Mouse (Mus musculus): ENCODE measurements around the gene Slc26a9.

Gene Slc26a9

DNA sequence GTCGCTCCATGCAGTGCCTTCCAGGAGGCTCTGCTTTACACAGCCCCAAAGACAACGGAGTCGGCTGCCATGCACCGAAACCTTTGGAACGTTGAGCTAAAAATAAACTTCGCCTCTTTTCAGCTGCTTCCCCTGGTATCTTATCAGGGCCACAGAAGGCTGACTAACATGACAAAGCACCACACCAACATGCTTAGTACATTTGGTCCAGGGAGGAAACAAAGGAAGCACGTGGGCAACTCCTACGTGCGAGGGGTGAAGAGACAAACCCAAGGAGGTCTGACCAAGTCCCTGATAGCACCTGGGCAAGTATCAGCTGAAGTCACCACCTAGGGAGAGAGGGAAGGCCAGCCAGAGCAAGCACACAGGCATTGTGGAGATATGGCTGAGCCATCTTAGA is 7.3 kb upstream of the Slc26a9 start:
- DNase-seq (ENCODE audit: low read depth, low spot score): no peak

DNA sequence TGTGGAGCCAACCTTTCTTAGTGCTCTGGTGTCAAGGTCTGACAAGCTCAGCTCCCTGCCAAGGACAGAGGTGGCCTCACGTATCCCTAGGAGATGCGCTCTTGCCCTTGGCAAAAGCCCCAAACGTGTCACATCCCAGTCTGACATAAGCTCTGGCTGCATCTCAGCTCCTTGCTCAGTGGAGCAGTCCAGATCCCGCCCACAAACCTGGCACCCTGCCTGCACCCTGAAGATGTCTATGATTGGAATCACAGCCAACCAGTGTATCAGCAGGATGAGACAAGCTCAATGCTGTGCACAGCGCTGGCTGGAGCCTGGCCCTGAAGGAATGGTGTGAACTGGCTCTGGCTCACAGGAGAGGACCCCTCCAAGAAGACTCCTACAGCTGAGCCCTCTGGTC is 6.6 kb upstream of the Slc26a9 start:
- no peak for DNase-seq (ENCODE audit: low read depth, low spot score)

DNA sequence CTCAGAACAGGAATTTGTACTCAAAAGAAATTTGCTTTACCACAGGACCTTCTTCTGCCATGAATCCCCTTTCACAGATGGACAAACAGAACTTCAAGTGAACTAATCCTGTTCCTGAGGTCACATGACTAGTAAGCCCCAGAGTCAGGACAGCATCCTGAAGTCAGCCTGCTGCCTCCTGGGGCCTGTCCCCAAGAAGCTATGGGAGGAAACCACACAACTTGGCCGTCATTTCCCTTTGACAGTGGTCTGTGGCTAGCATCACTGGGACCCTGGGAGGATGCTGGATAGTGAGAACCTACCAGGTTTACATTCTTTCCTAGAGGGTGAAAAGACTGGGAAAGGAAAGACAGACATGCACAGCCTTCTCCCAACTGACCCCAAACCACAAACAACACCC is 5.1 kb upstream of the Slc26a9 start:
- DNase-seq (ENCODE audit: low read depth, low spot score): no peak

DNA sequence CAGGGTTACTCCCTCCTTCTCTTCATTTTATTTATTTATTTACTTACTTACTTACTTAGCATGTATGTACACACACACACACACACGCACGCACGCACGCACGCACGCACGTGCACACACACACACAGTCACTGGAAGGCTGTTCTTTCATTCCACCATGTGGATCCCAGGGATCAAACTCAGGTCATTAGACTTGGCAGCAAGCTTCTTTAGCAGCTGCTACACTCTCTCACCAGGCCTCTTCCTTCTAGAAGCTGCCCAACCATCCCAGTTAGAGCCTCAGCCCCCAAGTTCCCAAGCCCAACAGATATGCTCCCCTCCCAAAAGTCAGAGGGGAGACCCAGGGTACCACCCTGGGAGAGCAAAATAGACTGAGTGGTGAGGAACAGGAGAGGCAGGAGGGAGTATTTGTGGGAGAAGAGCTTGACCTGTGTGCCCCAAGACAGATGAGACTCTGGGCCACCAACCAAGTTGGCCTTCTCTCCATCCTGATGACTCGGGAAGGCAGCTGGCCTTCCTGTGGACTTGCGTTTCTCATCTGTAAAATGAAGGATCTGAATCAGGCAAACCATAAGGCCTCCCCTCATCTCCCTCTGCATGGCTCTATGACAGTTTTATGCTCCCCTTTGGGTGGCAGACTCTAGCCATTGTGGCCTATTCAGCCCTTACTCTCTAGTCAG is 4.2 kb upstream of the Slc26a9 start:
- no peak for DNase-seq (ENCODE audit: low read depth, low spot score)

DNA sequence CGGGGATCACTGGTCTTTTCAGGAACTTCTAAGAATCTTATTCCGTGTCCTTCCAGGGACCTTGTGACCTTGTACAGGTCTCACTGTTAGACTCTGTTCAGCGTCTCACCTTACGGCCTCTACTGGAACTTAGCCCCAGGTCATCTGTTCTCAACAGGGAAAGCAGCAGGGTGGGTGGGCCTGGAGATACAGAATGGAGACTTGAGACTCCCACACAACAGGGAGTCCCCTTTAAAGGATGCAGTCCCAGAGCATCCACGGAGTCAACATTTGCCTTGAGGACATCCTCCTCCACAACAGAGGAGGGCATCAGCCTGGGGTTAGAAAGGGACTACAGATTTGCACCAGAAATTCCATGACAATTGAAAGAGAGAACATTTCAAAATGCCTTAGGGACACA is 1.6 kb downstream of the Slc26a9 start:
- no peak for DNase-seq (ENCODE audit: low read depth, low spot score)

DNA sequence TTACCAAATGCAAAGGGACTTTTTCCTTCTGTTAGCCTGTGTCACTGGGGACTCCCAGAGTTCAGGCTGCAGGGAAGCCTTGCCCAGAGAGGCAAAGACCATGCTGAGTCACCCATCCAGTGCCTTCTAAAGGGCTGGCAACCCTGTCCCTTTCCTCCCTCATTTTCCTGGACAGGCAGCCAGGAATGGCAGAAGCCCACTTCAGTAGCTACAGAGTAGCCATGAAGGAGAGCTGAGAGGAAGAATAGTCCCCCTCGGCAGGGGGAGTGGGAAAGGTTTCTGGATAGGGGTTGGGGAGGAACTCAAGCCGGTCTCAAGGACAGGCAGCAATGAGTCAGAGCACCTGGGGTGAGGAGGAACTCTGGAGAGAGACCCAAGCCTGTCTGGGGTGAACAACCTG is 3.9 kb downstream of the Slc26a9 start:
- DNase-seq (ENCODE audit: low read depth, low spot score): no peak

- no peak for DNase-seq (ENCODE audit: low read depth, low spot score)
These were observed 4.8 kb downstream of the Slc26a9 start for GRCm38 (mm10) chr1:131748636-131749035.

GRCm38 (mm10) chr1:131749706-131750545 is 6.1 kb downstream of the Slc26a9 start:
- no peak for DNase-seq (ENCODE audit: low read depth, low spot score)

GRCm38 (mm10) chr1:131751181-131751890 is 7.5 kb downstream of the Slc26a9 start:
- no peak for DNase-seq (ENCODE audit: low read depth, low spot score)

DNA sequence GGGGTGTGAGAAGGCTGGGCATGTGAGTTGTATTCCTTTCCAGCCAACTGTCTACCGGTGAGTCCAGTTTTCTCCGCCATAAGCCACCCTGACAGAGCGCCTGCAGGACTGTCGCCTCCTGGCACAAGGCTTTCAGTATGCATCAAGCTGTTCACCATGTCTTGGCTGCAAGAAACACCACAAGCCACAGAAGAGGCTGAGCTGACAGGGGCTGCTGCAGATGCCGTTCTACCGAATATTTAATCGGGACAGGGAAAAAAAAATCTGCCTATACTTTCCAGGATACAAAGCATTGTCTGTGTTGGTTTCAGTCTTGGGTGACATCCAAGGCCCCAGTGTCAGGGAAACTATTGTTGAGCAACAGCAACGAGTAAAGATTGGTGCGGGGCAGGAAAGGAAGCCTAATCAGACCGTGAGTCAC is 8.1 kb downstream of the Slc26a9 start:
- DNase-seq (ENCODE audit: low read depth, low spot score): no peak

GRCm38 (mm10) chr1:131754212-131754829 is 10.5 kb downstream of the Slc26a9 start:
- DNase-seq (ENCODE audit: low read depth, low spot score): no peak

GRCm38 (mm10) chr1:131754916-131755315 is 11.1 kb downstream of the Slc26a9 start:
- no peak for DNase-seq (ENCODE audit: low read depth, low spot score)

DNA sequence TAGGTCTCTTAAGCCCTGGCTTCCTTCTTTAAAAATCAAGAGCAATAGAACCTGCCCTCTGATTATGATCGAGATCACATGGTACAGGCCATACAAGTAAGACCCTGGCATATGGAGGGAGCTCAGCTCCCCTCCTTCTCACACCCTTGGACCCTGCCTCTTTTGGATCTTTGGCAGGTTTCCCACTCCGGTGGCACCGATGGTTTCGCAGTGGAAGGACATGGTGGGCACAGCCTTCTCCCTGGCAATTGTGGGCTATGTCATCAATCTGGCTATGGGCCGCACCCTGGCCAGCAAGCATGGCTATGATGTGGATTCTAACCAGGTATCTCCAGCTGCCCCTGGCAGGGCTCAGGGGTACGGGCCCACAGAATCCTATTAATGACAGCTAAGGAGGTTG is 13.4 kb downstream of the Slc26a9 start:
- DNase-seq (ENCODE audit: low read depth, low spot score): no peak

GRCm38 (mm10) chr1:131758796-131759195 is 15.0 kb downstream of the Slc26a9 start:
- no peak for DNase-seq (ENCODE audit: low read depth, low spot score)

GRCm38 (mm10) chr1:131759667-131760427 is 16.0 kb downstream of the Slc26a9 start:
- DNase-seq (ENCODE audit: low read depth, low spot score): no peak

GRCm38 (mm10) chr1:131760428-131760820 is 16.6 kb downstream of the Slc26a9 start:
- DNase-seq (ENCODE audit: low read depth, low spot score): no peak

GRCm38 (mm10) chr1:131761079-131761831 is 17.4 kb downstream of the Slc26a9 start:
- DNase-seq (ENCODE audit: low read depth, low spot score): no peak

- DNase-seq (ENCODE audit: low read depth, low spot score): no peak
These were observed 19.9 kb downstream of the Slc26a9 start for GRCm38 (mm10) chr1:131763683-131764082.

DNA sequence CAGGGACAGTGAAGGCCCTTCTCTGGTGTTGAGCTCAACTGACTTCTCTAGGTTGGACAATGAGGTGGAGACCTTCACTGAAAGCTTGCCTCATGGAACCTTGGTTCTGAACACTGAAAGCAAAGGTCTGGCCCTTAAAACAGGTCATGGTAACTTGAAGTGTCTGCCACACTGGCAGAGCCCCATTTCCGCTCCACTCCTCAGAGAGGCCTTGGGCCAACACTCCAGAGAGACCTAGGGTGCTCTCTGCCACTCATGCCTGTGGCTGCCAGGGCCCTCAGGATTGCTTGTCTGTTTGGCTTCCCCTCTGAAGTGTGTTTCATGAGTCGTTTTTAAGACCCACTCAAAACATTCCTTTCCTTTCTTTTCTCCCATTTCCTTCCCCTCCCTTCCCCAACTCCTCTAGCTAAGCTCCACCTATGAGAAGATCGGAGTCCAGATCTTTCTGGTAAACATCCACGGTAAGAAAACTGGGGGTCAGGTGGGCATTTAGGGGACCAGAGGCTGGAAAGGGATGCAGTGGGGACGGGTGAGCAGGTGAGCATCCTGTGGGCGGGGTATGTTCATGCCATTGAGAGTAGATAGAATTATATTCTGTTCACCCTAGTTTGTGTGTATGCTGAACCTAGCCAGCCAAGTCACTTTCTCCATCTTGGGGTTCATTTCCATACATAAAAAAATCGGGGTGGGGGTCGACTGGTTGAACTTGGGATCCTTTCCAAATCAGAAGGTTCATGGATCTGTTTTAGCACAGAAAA is 20.9 kb downstream of the Slc26a9 start:
- no peak for DNase-seq (ENCODE audit: low read depth, low spot score)

Measured in brain, embryonic 18.5 days (tissue).